Mouse (Mus musculus) hindbrain, embryonic 14.5 days (tissue): Measurements from ENCODE around the gene Prep. TPM values are rescaled to one million over a fixed set of nuclear protein-coding genes. Genes with fewer than 3 reads are reported as not detected.

Experiments
- ATAC-seq: fragments of 200-750 bp; cut with Nextera tagmentation; 2 replicates; pipeline ENCODE4 v1.8.0; 2017; ENCODE audit warnings: moderate number of reproducible peaks, mild to moderate bottlenecking, moderate TSS enrichment, moderate library complexity; ENCODE audit not compliant: low FRiP score
- DNase-seq: peaks from one replicate; pipeline ENCODE4 v3.0.0-alpha.2; 2015; ENCODE audit warnings: low spot score
- H3K27ac ChIP-seq: fragments of 300-500 bp; sonication (generic); 2 replicates; pipeline ENCODE4 v1.5.1; 2014; ENCODE audit warnings: mild to moderate bottlenecking, moderate library complexity
- H3K27me3 ChIP-seq: fragments of 300-500 bp; sonication (generic); 2 replicates; pipeline ENCODE4 v1.6.1; 2014; ENCODE audit warnings: mild to moderate bottlenecking, low read length, mixed read lengths; ENCODE audit not compliant: control insufficient read depth, insufficient read depth
- H3K36me3 ChIP-seq: fragments of 300-500 bp; sonication (generic); replicated peaks from 2 replicates; pipeline ENCODE4 v1.6.1; 2014; ENCODE audit not compliant: control insufficient read depth, insufficient read depth
- H3K4me1 ChIP-seq: fragments of 300-500 bp; sonication (generic); replicated peaks from 2 replicates; pipeline ENCODE4 v1.6.1; 2014; ENCODE audit warnings: antibody characterized with exemption, low read length, mixed read lengths; ENCODE audit not compliant: control insufficient read depth, insufficient read depth
- H3K4me2 ChIP-seq: fragments of 300-500 bp; sonication (generic); replicated peaks from 2 replicates; pipeline ENCODE4 v1.6.1; 2014; ENCODE audit warnings: mild to moderate bottlenecking, moderate library complexity
- H3K4me3 ChIP-seq: fragments of 300-500 bp; sonication (generic); replicated peaks from 2 replicates; pipeline ENCODE4 v1.5.1; 2014; ENCODE audit warnings: mild to moderate bottlenecking, low read length
- H3K9ac ChIP-seq: fragments of 300-500 bp; sonication (generic); 2 replicates; pipeline ENCODE4 v1.6.1; 2014
- H3K9me3 ChIP-seq: fragments of 300-500 bp; sonication (generic); 2 replicates; pipeline ENCODE4 v1.6.1; 2016; ENCODE audit warnings: low read length; ENCODE audit not compliant: control insufficient read depth
- WGBS: fragments of 180-500 bp; shearing (Covaris S2); extraction: QIAGEN DNeasy Blood & Tissue Kit; methylation state at CpG from one replicate; pipeline ENCODE4 v1.1.7; 2014; 5-methylcytosine and 5-hydroxymethylcytosine counted together
- polyA plus RNA-seq: library from polyadenylated mRNA; unstranded; fragments of >200 nt; fragmentation: Nextera tagmentation; extraction: Ambion mirVana; gene quantifications from 2 replicates; pipeline ENCODE4 v1.2.1, GENCODE M21; 2014

Prep gene
- polyA plus RNA-seq, 1 experiment from 2014 or later = 21.7 TPM

DNA sequence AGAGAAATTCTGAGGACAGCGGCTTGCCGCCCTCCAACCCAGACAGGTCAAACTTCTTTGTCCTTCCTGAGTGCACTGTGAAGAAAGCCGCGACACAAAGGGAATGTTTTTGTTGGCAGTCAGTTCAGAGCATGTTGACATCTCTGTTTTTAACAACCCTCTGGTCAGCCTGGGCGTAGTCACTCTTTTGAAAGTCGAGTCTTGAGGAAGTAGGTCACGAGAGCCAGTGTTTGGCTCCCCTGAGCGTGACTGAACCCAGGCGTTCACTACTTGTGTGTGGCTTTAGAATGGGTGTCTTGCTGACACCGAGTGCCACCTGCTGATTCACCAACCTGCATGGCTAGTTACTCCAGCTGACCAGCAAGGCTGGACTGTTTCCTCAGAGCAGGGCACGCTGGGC lies 18.4 kb upstream of the Prep start:
- Histone ChIP-seq H3K4me3 (no peak overlapping the region), H3K27ac (no peak overlapping the region), H3K36me3 (no peaks in the 10 kb centered on the region), H3K4me1 (no peaks in the 10 kb centered on the region), H3K27me3 (no peaks in the 10 kb centered on the region), H3K4me2 (no peak overlapping the region), H3K9ac (no peak overlapping the region), H3K9me3 (no peaks in the 10 kb centered on the region)
- 31% methylated on average over 11 of the region's 11 CpGs for WGBS
- DNase-seq (no peak), ATAC-seq (no peak)

GRCm38 (mm10) chr10:45051125-45051744 lies 15.8 kb upstream of the Prep start:
- no peak overlapping the region for H3K9ac ChIP-seq
- no peak overlapping the region for H3K27ac ChIP-seq
- no peaks in the 10 kb centered on the region for H3K36me3 ChIP-seq
- ATAC-seq = peak; percentile 46; the same call in 1 of the 2 replicates
- no peak overlapping the region for H3K4me3 ChIP-seq
- H3K4me2 ChIP-seq = no peak overlapping the region
- WGBS = 62% methylated on average over 11 of the region's 11 CpGs
- H3K4me1 ChIP-seq = no peaks in the 10 kb centered on the region
- peak; percentile 84 for DNase-seq
- no peaks in the 10 kb centered on the region for H3K27me3 ChIP-seq
- H3K9me3 ChIP-seq = no peaks in the 10 kb centered on the region

GRCm38 (mm10) chr10:45058361-45058760 lies 8.6 kb upstream of the Prep start:
- H3K27ac ChIP-seq = no peak overlapping the region
- H3K36me3 ChIP-seq = no peaks in the 10 kb centered on the region
- 94% methylated on average over 6 of the region's 6 CpGs for WGBS
- DNase-seq (no peak), ATAC-seq (no peak)
- no peak overlapping the region for H3K9ac ChIP-seq
- no peak overlapping the region for H3K4me3 ChIP-seq
- 0 out of 2 replicates have a peak, but pooled peaks cover 4% of the 10 kb centered on the region for H3K9me3 ChIP-seq
- no peaks in the 10 kb centered on the region for H3K27me3 ChIP-seq
- H3K4me1 ChIP-seq = no peaks in the 10 kb centered on the region
- no peak overlapping the region for H3K4me2 ChIP-seq

- Histone ChIP-seq H3K4me1 (no peaks in the 10 kb centered on the region), H3K36me3 (no peaks in the 10 kb centered on the region), H3K4me2 (no peak overlapping the region), H3K27me3 (no peaks in the 10 kb centered on the region), H3K4me3 (no peak overlapping the region), H3K27ac (no peak overlapping the region), H3K9me3 (0 out of 2 replicates have a peak, but pooled peaks cover 4% of the 10 kb centered on the region), H3K9ac (no peak overlapping the region)
- WGBS = 80% methylated on average over 1 of the region's 1 CpGs
- DNase-seq (no peak), ATAC-seq (no peak)
Observed at GRCm38 (mm10) chr10:45060841-45061240, 6.2 kb upstream of the Prep start.

DNA sequence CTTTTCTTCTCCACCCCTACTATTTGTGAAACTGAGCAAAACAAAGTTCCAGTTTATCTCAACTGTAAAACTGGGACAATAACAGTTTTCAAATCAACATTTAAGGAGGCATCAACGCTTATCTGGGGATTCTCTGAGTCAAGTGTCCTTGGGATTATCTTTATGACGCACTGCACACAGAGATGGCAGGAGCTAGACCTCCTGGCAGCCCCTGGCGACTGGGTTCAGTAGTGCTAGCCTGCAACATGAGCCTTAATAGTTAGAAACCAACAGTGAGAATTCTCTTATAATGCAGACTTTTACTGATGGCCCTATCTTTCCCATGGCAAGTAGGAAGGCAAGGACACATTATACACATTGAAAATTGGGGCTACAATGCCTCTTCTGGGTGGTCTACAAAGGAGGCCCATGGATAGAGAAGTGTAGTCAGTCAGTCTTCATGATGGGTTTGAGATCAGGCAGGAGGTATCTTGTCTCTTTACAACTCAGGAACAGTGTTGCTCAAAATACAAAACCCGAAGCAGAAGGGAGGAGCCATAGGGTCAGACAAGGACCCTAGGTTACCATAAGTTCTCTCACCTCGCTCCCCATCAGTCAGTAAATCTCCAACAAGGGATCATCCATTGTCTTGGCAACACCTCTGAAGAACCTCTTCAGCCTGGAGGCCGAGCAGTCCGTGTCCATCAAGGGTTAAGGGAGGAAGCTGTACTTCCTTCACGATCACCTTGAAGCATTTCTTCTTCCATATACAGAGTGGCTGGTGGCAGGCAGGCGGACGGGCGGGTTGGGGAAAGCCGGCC lies 672 bp upstream of the Prep start:
- H3K27ac ChIP-seq = peak overlapping the region; percentile 84
- WGBS = 15% methylated on average over 12 of the region's 12 CpGs
- peak overlapping the region; percentile 67 for H3K4me3 ChIP-seq
- H3K4me2 ChIP-seq = peak overlapping the region; percentile 59
- no peaks in the 10 kb centered on the region for H3K9me3 ChIP-seq
- H3K27me3 ChIP-seq = no peaks in the 10 kb centered on the region
- no peaks in the 10 kb centered on the region for H3K36me3 ChIP-seq
- DNase-seq = peak; percentile 34
- peak overlapping the region; percentile 95 for H3K9ac ChIP-seq
- peak; percentile 3 for ATAC-seq
- peaks cover 27% of the 10 kb centered on the region for H3K4me1 ChIP-seq

- Histone ChIP-seq H3K4me2 (peak overlapping the region; percentile 59), H3K4me3 (peak overlapping the region; percentile 67), H3K4me1 (peaks cover 27% of the 10 kb centered on the region), H3K9ac (peak overlapping the region; percentile 95), H3K9me3 (no peaks in the 10 kb centered on the region), H3K27me3 (no peaks in the 10 kb centered on the region), H3K27ac (peak overlapping the region; percentile 84), H3K36me3 (peaks cover 2% of the 10 kb centered on the region; the same call in 1 of the 2 replicates)
- ATAC-seq (0 out of 2 replicates have a peak, but pooled peaks have one; percentile 18), DNase-seq (peak; percentile 67)
- WGBS = under 1% methylated on average over 28 of the region's 28 CpGs
Observed at GRCm38 (mm10) chr10:45067436-45067925, 478 bp downstream of the Prep start.

DNA sequence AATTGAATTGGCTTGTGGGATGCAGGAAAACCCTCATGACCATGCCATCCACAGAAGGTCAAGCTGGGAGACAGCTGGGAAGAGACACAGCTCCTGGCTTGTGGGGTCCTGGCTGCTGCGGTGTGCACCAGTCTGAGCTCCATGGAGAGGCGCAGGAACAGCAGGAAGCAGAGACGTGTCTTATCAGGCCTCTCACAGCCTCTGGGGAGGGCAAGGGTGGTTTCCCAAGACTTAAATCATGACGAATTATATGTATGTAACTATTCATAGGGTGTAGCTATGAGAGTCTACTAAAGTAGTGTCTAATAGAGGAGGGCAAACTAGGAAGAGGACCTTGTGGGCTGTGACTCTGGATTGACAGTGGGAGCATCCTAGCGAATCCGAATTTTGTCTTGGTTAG lies 2.6 kb downstream of the Prep start:
- H3K4me2 ChIP-seq = no peak overlapping the region
- peaks cover 19% of the 10 kb centered on the region; the same call in 1 of the 2 replicates for H3K36me3 ChIP-seq
- no peak overlapping the region for H3K4me3 ChIP-seq
- H3K27ac ChIP-seq = no peak overlapping the region
- ATAC-seq = no peak
- no peak overlapping the region for H3K9ac ChIP-seq
- H3K4me1 ChIP-seq = peaks cover 27% of the 10 kb centered on the region
- H3K9me3 ChIP-seq = no peaks in the 10 kb centered on the region
- H3K27me3 ChIP-seq = no peaks in the 10 kb centered on the region
- no peak for DNase-seq
- 80% methylated on average over 6 of the region's 6 CpGs for WGBS

DNA sequence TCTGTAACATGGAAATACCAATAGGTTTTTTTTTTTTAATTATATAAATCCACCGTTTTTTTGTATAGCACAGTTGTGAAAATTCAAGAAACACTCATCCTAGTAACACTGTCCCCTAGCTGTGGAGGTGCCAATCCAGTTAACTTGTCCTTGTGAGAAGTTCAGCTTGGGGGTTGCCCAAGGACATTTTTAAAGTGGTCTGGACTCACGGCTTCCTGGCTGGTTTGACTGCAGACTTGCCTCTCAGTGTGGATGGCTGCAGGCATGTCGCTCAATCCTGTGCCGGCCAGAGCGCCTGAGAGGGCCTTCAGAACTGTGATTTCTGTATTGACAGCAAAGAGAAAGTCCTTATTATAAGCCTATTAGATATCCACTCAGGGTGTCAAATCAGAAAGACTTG lies 3.4 kb downstream of the Prep start:
- H3K9me3 ChIP-seq = no peaks in the 10 kb centered on the region
- no peak overlapping the region for H3K27ac ChIP-seq
- no peak for DNase-seq
- no peaks in the 10 kb centered on the region for H3K27me3 ChIP-seq
- peaks cover 25% of the 10 kb centered on the region; the same call in 1 of the 2 replicates for H3K36me3 ChIP-seq
- no peak overlapping the region for H3K9ac ChIP-seq
- H3K4me2 ChIP-seq = no peak overlapping the region
- no peak overlapping the region for H3K4me3 ChIP-seq
- WGBS = 85% methylated on average over 5 of the region's 5 CpGs
- H3K4me1 ChIP-seq = peaks cover 27% of the 10 kb centered on the region
- no peak for ATAC-seq
